Mouse (Mus musculus) spleen, postnatal 4 days (tissue): ENCODE results near the gene Tlr7.
"Not testable (repeated sequence)": the region's sequence is repeated elsewhere in the genome, so short reads cannot be mapped to it uniquely, and the experiment has no call there.

Experiments used
- DNase-seq, 2 experiments: peaks; one replicate each; pipeline ENCODE4 v3.0.0; 2022; ENCODE audit warnings: low spot score in 2 of 2

The Tlr7 gene

GRCm38 (mm10) chrX:167330399-167330798 is at the start of gene Tlr7:
Gene Tlr7, minus strand, starts transcription at chrX:167330558.
- DNase-seq, result no peak

GRCm38 (mm10) chrX:167380073-167380472 is 49.7 kb upstream of the Tlr7 start:
- DNase-seq, result no peak

GRCm38 (mm10) chrX:167361231-167361630 is 30.9 kb upstream of the Tlr7 start:
- DNase-seq, result not testable (repeated sequence)

- DNase-seq, result no peak
These were observed 29.3 kb upstream of the Tlr7 start for GRCm38 (mm10) chrX:167359704-167360103.

GRCm38 (mm10) chrX:167357415-167357814 is 27.1 kb upstream of the Tlr7 start:
- DNase-seq, result peak in 1 of 2 experiments; percentile 12

- no peak for DNase-seq
These were observed 25.6 kb upstream of the Tlr7 start for GRCm38 (mm10) chrX:167355965-167356364.

- no peak for DNase-seq
These were observed 23.3 kb upstream of the Tlr7 start for GRCm38 (mm10) chrX:167353617-167354016.

GRCm38 (mm10) chrX:167346440-167346839 is 16.1 kb upstream of the Tlr7 start:
- DNase-seq, result no peak

- no peak for DNase-seq
These were observed 14.0 kb upstream of the Tlr7 start for GRCm38 (mm10) chrX:167344356-167344755.

- DNase-seq, result no peak
These were observed 11.5 kb upstream of the Tlr7 start for GRCm38 (mm10) chrX:167341811-167342210.

GRCm38 (mm10) chrX:167340190-167340589 is 9.8 kb upstream of the Tlr7 start:
- DNase-seq, result no peak

GRCm38 (mm10) chrX:167337990-167338389 is 7.6 kb upstream of the Tlr7 start:
- no peak for DNase-seq

GRCm38 (mm10) chrX:167334571-167334970 is 4.2 kb upstream of the Tlr7 start:
- no peak for DNase-seq

- DNase-seq, result no peak
These were observed 2.2 kb upstream of the Tlr7 start for GRCm38 (mm10) chrX:167332607-167333006.

- DNase-seq, result no peak
These were observed 635 bp upstream of the Tlr7 start for GRCm38 (mm10) chrX:167330993-167331392.

GRCm38 (mm10) chrX:167329620-167330019 is 738 bp downstream of the Tlr7 start:
- no peak for DNase-seq

GRCm38 (mm10) chrX:167329098-167329497 is 1.3 kb downstream of the Tlr7 start:
- DNase-seq, result no peak

GRCm38 (mm10) chrX:167328519-167328918 is 1.8 kb downstream of the Tlr7 start:
- DNase-seq, result no peak

- DNase-seq, result no peak
These were observed 6.6 kb downstream of the Tlr7 start for GRCm38 (mm10) chrX:167323742-167324141.

GRCm38 (mm10) chrX:167321233-167321806 is 9.0 kb downstream of the Tlr7 start:
- no peak for DNase-seq

GRCm38 (mm10) chrX:167318819-167319396 is 11.4 kb downstream of the Tlr7 start:
- peak in 1 of 2 experiments; percentile 12 for DNase-seq

- no peak for DNase-seq
These were observed 14.6 kb downstream of the Tlr7 start for GRCm38 (mm10) chrX:167315766-167316165.

GRCm38 (mm10) chrX:167315093-167315726 is 15.1 kb downstream of the Tlr7 start:
- no peak for DNase-seq
